Mouse (Mus musculus) frontal cortex, postnatal 36 days (tissue): ENCODE results near the gene Rora.

Source experiments
- DNase-seq, 2 experiments: peaks; one replicate each; pipeline ENCODE4 v3.0.0; 2022; ENCODE audit warnings: low spot score in 2 of 2

Rora gene

DNA sequence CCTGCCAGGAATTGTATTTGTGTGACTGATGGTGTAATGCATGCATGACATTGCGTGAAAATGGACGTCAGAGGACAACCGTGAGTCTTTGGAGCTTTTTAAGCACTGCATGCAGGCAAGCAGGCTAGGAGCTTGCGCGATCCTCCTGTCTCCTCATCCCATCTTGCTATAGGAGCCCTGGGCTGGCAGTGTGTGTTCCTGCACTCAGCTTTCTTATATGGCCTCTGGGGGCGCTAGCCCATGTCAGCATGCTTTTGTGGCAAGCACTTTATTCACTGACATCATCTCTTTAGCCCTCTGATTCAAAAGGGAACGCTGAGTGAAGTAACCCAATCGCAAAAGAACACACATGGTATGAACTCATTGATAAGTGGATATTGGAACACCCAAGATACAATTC lies 105.7 kb downstream of the Rora start:
- DNase-seq = no peak

GRCm38 (mm10) chr9:68760329-68760728 lies 106.7 kb downstream of the Rora start:
- DNase-seq = no peak

GRCm38 (mm10) chr9:68760876-68761275 lies 107.3 kb downstream of the Rora start:
- no peak for DNase-seq

DNA sequence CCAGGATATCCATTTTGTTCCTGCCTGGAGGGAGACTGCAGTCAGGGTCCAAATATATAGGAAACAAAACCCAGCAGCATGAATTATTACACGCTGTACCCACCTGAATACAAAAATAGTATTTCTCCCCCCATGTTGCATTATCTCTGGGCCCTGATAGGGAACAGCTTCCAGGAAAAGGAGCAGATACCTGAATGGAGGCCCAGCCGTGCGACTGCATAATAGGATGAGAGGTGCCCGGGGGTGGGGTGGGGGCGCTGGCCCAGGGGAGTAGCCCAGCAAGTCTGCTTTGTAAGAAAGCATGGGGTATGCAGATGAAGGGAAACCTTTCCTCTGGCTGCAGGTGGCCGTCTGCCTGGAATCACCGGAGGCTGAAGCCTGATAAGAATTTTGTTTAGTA lies 108.1 kb downstream of the Rora start:
- no peak for DNase-seq

GRCm38 (mm10) chr9:68765595-68765994 lies 112.0 kb downstream of the Rora start:
- no peak for DNase-seq

- DNase-seq = no peak
These were observed 116.1 kb downstream of the Rora start for GRCm38 (mm10) chr9:68769638-68770037.

DNA sequence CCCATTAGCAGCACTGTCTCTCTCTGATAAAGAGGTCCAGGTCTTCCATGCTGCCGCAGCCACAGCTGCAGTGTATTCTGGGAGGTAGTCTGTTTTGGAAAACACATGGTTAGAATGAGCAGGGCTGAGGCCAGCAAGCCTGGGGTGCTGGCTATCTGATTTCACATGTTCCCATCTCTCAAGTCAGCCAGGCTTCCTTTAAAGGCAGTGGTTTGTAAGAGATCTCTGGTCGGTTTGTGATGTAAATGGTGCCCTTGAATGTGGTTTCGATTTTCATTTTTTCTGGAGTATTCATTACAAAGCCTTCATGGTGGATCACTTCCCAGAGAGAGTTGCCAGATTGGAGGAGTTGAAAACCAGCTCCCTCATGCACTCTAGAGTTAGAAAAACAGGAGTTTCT lies 117.8 kb downstream of the Rora start:
- no peak for DNase-seq

DNA sequence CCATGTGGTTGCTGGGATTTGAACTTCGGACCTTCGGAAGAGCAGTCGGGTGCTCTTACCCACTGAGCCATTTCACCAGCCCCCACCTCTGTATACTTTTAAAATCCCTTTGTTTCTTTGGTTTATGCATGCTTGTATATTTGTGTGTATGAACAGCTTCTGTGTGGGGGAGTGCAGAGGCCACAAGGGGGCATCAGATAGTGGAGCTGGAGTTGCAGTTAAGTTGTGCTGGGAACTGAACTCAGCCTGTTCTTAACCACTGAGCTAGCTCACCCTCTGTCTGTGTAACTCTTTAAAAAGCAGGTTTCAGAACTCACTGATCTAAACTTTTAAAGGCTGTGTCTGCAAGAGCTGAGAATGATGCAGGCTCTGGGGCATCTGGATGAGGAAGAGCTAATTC lies 120.2 kb downstream of the Rora start:
- no peak for DNase-seq

GRCm38 (mm10) chr9:68782011-68782410 lies 128.4 kb downstream of the Rora start:
- no peak for DNase-seq

DNA sequence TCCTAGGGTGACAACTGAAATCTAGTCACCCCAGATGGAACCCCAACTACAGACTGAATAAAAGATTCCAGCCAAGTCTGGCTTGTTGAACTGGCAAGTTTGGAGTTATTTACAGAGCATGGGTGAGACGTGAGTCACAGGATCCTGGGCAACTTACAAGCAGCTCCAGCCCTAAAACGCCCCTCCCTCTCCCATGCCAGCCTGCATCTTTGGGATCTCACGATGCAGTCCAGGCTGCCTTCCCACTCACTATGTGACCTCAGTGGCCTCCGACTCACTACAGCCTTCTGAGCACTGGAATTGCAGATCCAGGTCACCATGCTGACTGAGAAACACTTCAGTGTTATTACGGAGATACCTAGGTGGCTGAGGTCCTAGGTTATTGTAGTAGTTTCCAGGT lies 129.0 kb downstream of the Rora start:
- DNase-seq = no peak

GRCm38 (mm10) chr9:68783246-68783645 lies 129.7 kb downstream of the Rora start:
- DNase-seq = no peak

- no peak for DNase-seq
These were observed 133.2 kb downstream of the Rora start for GRCm38 (mm10) chr9:68786614-68787293.

DNA sequence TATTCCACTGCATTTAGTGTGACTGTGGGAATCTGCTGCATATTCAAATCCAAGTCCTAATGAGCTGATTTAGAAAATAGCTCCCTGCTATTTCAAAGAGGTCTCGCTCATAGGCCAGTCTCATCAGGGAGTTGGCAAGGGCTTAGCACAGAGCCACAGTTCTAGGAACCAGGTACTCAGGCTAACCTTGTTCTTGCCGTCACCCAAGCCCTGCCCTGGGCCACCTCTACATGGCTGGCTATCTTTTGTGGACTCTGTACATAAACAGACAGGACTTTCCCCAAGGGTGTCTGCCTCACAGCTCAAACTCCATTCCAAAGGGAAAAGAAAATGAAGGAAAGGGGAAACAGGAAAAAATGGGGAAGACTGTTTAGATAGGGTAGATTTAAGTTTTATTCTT lies 134.1 kb downstream of the Rora start:
- DNase-seq = no peak

- no peak for DNase-seq
These were observed 137.3 kb downstream of the Rora start for GRCm38 (mm10) chr9:68790922-68791321.

GRCm38 (mm10) chr9:68791982-68792540 lies 138.5 kb downstream of the Rora start:
- DNase-seq = peak in 1 of 2 experiments; percentile 18

DNA sequence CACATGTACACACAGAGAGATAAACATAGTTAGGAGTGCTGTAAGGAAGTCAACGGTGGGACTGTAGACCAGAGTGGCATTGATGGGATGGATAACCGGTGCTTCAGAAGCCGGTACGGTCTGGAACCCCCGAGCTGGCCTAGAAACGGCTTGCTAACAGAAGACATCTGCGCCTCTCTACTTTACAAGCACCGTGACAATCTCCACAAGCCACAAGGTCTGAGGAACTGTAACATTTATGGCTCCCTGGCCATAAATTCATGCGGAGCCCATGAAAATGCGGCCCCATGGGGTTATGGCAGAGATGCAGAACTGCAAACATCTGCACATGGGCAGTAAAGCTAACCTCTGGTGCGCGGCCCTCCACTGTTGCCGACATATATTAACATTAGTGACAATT lies 141.7 kb downstream of the Rora start:
- DNase-seq = no peak

- no peak for DNase-seq
These were observed 144.6 kb downstream of the Rora start for GRCm38 (mm10) chr9:68798221-68798620.

GRCm38 (mm10) chr9:68799065-68799464 lies 145.5 kb downstream of the Rora start:
- peak in 1 of 2 experiments; percentile 73 for DNase-seq

DNA sequence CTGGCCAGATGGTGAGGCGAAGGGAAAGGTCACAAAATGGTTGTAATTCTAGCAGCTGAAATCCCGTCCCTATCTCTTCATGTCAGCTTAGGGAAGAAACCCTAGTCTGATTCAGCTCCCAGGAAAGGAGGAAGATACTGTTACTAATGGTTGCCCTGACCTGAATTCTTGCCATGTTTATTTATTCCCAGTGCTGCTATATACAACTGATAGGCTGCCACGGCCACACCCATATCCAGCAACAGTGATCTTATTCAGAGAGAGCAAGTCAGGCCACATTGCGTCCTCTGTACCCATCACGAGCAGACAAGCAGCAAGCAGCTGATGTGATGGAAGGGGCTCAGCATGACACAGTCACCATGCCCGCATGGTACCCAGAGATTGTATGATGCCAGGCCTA lies 150.6 kb downstream of the Rora start:
- DNase-seq = no peak

- no peak for DNase-seq
These were observed 152.2 kb downstream of the Rora start for GRCm38 (mm10) chr9:68805776-68806175.

DNA sequence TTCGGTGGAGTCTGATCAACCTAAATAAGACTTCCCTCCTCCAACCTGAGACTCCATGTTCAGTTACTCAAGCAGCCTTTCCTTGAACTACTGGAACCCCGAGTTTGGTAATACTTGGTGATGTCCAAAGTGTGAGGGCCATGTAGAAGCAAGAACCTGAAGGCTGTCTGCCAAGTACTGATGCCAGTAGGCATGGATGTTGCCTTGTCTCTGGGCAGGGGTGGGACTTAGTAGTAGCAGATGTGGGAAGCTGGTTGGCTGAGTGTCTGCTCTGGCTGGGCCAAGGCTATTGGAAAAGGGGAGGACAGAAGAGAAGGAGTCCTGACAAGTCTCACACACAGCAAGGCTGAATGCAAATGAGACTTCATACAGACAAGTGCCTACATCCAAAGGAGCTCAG lies 154.1 kb downstream of the Rora start:
- no peak for DNase-seq

GRCm38 (mm10) chr9:68809536-68809935 lies 155.9 kb downstream of the Rora start:
- DNase-seq = no peak

DNA sequence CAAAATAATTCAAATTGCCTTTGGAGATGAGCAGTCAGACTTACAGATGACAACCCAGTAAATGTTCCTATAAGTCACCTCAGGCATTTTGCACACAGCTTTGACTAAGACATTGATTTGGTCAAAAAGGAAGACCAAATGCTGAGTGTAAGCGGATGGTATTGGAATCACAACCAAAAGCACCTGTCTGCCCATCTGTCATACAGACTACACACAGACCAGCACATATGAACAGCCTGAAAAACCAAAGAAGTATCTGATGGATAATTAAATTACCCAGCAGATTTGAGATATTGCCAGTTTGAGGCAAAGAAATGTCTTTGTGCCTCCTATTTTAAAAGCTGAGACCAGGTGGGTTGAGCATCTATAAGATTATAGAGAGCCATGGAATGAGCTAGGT lies 161.1 kb downstream of the Rora start:
- DNase-seq = no peak

- DNase-seq = no peak
These were observed 162.3 kb downstream of the Rora start for GRCm38 (mm10) chr9:68815877-68816276.
